Mouse (Mus musculus): ENCODE measurements at regions not wholly inside any gene's neighbourhood (a gene's known extent, or its start where the extent isn't known, plus 50 kb on each side); places are given as distances from the start of the nearest gene placed in this dataset.

GRCm38 (mm10) chr13:99641386-99642165 is 125.2 kb upstream of the Map1b start:
- peak in 1 of 2 experiments; percentile 19 for DNase-seq (ENCODE audit: low spot score in 2 of 2)

GRCm38 (mm10) chr13:99632706-99633105 is 116.4 kb upstream of the Map1b start:
- DNase-seq (ENCODE audit: low spot score in 2 of 2) = no peak

GRCm38 (mm10) chr13:99630800-99631199 is 114.5 kb upstream of the Map1b start:
- DNase-seq (ENCODE audit: low spot score in 2 of 2) = no peak

GRCm38 (mm10) chr13:99630356-99630755 is 114.0 kb upstream of the Map1b start:
- DNase-seq (ENCODE audit: low spot score in 2 of 2) = no peak

- DNase-seq (ENCODE audit: low spot score in 2 of 2) = no peak
Measured at GRCm38 (mm10) chr13:99625196-99625595, 108.9 kb upstream of the Map1b start.

GRCm38 (mm10) chr13:99618332-99618731 is 102.0 kb upstream of the Map1b start:
- DNase-seq (ENCODE audit: low spot score in 2 of 2) = no peak

- DNase-seq (ENCODE audit: low spot score in 2 of 2) = no peak
Measured at GRCm38 (mm10) chr13:99617457-99617856, 101.1 kb upstream of the Map1b start.

GRCm38 (mm10) chr13:99611715-99612494 is 95.6 kb upstream of the Map1b start:
- DNase-seq (ENCODE audit: low spot score in 2 of 2) = peak in 1 of 2 experiments; percentile 23

- DNase-seq (ENCODE audit: low spot score in 2 of 2) = no peak
Measured at GRCm38 (mm10) chr13:99610498-99610897, 94.2 kb upstream of the Map1b start.

GRCm38 (mm10) chr13:99609151-99610146 is 93.1 kb upstream of the Map1b start:
- DNase-seq (ENCODE audit: low spot score in 2 of 2) = no peak

GRCm38 (mm10) chr13:99608591-99608990 is 92.3 kb upstream of the Map1b start:
- DNase-seq (ENCODE audit: low spot score in 2 of 2) = no peak

- no peak for DNase-seq (ENCODE audit: low spot score in 2 of 2)
Measured at GRCm38 (mm10) chr13:99607208-99607607, 90.9 kb upstream of the Map1b start.

GRCm38 (mm10) chr13:99606606-99606990 is 90.3 kb upstream of the Map1b start:
- no peak for DNase-seq (ENCODE audit: low spot score in 2 of 2)

GRCm38 (mm10) chr13:99605866-99606605 is 89.7 kb upstream of the Map1b start:
- DNase-seq (ENCODE audit: low spot score in 2 of 2) = no peak

GRCm38 (mm10) chr13:99597891-99598290 is 81.6 kb upstream of the Map1b start:
- DNase-seq (ENCODE audit: low spot score in 2 of 2) = no peak

GRCm38 (mm10) chr13:99593846-99594813 is 77.8 kb upstream of the Map1b start:
- DNase-seq (ENCODE audit: low spot score in 2 of 2) = no peak

GRCm38 (mm10) chr13:99593243-99593635 is 76.9 kb upstream of the Map1b start:
- no peak for DNase-seq (ENCODE audit: low spot score in 2 of 2)

GRCm38 (mm10) chr13:99592596-99593242 is 76.4 kb upstream of the Map1b start:
- peak in 1 of 2 experiments; percentile 60 for DNase-seq (ENCODE audit: low spot score in 2 of 2)

GRCm38 (mm10) chr13:99588646-99589045 is 72.3 kb upstream of the Map1b start:
- DNase-seq (ENCODE audit: low spot score in 2 of 2) = no peak
